Mouse (Mus musculus) layer of hippocampus, adult 8-10 months (tissue): Measurements from ENCODE around the gene Fbxo40. TPM values are rescaled to one million over a fixed set of nuclear protein-coding genes. Genes with fewer than 3 reads are reported as not detected.

Experiments used
- DNase-seq, 2 experiments: peaks; one replicate each; pipeline ENCODE4 v3.0.0; 2022; ENCODE audit warnings: low spot score in 2 of 2
- total RNA-seq, 4 experiments: library from RNA; stranded (reverse); gene quantifications; 2 replicates each; pipeline ENCODE4 v1.2.4; 2022

The Fbxo40 gene
- total RNA-seq, 4 experiments from 2014 or later, result 0.16 to 0.28 (median 0.20) TPM; not detected in 1

DNA sequence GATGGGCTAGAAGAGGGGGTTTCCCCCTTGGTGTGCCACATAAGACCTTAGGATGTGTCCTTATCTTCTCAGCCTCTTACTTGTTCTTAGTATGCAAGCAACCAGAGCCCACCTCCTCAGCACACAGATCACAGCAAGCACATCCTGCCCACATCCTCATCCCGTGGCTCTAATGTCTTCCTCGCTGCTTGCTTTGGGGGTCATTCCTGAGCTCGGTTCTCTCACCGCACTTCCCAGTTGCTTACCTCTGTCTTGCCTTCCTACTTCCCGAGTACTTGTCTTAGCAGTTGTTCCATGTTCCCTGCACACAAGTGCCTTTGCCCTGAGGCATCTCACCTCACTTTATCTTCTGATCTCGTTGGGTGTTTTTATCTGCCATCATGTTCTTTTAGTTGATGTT lies 68.3 kb downstream of the Fbxo40 start:
- no peak for DNase-seq

DNA sequence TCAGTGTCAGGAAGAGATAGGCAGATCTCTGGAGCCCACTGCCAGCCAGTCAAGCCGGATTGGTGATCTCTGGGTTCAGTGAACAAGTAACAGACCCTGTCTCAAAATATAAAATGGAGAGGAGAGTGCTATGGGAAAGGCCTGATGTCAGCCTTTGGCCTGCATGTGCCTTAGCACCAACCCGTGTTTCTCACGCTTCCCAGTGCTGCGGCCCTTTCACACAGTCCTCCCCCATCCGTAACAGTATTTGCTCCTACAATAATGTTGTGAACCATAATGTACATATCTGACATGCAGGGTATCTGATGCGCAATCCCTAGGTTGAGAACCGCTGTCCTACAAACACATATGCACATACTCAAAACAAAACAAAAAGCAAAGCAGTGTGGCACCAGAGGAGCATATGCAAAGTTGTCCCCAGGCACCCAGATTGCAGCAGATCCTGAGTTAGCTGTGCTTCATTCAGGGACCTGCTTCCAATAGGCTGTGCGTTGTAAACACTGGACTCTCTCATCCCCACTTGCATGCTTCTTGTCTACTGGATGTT lies 69.1 kb downstream of the Fbxo40 start:
- no peak for DNase-seq

DNA sequence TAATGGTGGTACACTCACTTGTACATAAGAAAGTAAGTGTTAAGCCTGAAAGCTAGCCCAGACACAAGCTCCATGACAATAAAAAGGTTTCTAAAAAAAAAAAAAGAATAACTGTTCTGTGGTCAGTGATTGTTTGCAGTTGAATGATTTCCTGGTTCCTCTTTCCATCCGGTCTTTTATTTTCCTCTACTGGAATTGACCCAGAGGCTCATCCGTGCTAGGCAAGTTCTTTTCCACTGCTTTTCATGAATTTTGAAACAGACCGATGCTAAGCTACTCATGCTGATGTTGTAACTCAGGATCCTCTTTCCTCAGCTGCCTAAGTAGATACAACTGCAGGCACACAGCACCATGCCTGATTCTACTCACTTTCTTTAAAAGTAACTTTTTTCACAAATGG lies 69.9 kb downstream of the Fbxo40 start:
- no peak for DNase-seq

DNA sequence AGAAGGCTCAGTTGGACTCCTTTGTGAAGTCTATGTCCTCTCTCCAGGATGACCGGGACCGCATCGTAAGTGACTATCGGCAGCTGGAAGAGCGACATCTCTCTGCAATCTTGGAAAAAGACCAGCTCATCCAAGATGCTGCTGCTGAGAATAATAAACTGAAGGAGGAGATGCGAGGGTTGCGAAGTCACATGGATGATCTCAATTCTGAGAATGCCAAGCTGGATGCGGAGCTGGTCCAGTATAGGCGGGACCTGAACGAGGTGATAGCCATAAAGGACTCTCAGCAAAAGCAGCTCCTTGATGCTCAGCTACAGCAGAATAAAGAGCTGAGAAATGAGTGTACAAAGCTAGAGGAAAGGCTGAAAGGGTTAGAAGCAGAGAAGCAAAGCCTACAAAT lies 71.8 kb downstream of the Fbxo40 start:
- no peak for DNase-seq

DNA sequence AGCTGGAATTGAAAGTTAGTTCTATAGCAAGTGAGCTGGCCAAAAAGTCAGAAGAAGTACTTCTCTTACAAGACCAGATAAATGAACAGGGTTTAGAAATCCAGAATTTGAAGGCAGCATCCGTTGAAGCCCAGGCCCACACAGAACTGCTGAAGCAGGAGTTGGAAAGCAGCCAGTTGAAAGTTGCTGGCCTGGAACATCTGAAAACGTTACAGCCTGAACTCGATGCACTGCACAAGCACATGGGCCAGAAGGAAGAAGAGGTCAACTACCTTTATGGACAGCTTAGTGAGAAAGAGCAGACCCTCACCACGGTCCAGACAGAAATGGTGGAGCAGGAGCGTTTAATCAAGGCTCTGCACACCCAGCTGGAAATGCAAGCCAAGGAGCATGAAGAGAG lies 76.1 kb downstream of the Fbxo40 start:
- no peak for DNase-seq

Other genes with a start within 250 kb of the Fbxo40 start
- 10 to 100 TPM; 40.6 to 49.4 (median 47.8) TPM for gene Slc15a2, start 205.5 kb downstream of the Fbxo40 start, total RNA-seq
- 10 to 100 TPM; 50.2 to 55.2 (median 53.1) TPM for gene Iqcb1, start 162.1 kb downstream of the Fbxo40 start, total RNA-seq
- gene Eaf2, start 115.5 kb downstream of the Fbxo40 start, total RNA-seq, result 1 to 10 TPM; 1.8 to 3.0 (median 2.2) TPM
- 10 to 100 TPM; 70.1 to 80.3 (median 74.5) TPM for gene Golgb1, start 115.3 kb downstream of the Fbxo40 start, total RNA-seq
- gene Hcls1, start 55.5 kb downstream of the Fbxo40 start, total RNA-seq, result 10 to 100 TPM in 2 of 4 experiments, 1 to 10 TPM in 2; 3.7 to 22.8 (median 12.1) TPM
- 1 to 10 TPM in 3 of 4 experiments, under 1 TPM in 1; 0.70 to 1.4 (median 1.1) TPM for gene Polq, start 21.3 kb upstream of the Fbxo40 start, total RNA-seq